Mouse (Mus musculus): ENCODE data around the gene Pigp. TPM values are rescaled to one million over a fixed set of nuclear protein-coding genes. Genes with fewer than 3 reads are reported as not detected.

The Pigp gene
- total RNA-seq, 2 experiments from 2014 or later, result 149 to 161 TPM

GRCm38 (mm10) chr16:94383277-94383676, 11.6 kb upstream of the Pigp start:
- TF ChIP-seq CTCF (IDR thresholded peaks at IDR 0.05), result no peak
- Histone ChIP-seq H3K27ac (no peak overlapping the region), H3K4me3 (no peak overlapping the region)
- intact Hi-C loops (cut with DNase I), result no loop called here
- DNase-seq, result no peak

DNA sequence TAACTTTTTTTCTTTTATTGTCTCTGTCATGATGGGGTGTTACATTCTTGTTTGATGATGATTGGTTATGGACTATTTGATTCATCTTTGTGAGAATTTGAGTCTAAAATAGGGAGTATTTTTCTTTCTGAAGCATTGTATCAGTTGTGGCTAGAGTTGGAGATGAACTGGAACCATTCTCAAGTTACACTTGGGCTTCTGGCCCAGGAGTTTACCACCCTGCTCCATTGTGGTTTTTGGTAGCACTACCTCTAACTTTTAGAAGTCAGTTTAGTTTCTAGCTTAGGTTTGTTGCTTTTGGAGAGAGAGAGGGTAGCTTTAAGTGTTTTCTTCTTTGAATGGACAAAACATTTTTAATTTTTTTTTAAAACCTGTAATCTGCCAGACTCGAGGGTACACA, 7.7 kb upstream of the Pigp start:
- no peak for DNase-seq
- Histone ChIP-seq H3K4me3 (no peak overlapping the region), H3K27ac (no peak overlapping the region)
- intact Hi-C loops (cut with DNase I), result no loop called here
- TF ChIP-seq CTCF (IDR thresholded peaks at IDR 0.05), result no peak

DNA sequence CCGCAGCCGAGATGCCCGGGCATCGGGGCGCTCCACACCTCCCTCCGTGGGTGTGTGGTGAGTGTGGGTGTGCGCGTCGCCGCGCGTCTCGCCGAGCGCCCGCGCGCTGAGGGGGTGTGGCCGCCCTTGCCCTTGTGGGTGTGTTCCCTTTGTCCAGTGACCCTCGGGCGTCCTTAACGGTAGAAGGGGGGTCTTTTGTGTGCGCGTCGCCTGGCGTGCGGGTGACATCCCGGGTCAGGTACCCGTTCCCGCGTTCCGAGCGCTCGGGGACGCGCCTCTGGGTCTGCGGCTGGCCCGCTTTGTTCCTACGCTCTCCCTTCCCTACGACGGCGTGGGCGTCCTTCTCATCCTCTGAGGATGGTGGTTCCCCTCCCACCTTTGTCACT, 734 bp downstream of the Pigp start:
- Histone ChIP-seq H3K4me3 (peak overlapping the region; percentile 91), H3K27ac (peak overlapping the region; percentile 99)
- TF ChIP-seq CTCF (IDR thresholded peaks at IDR 0.05), result no peak
- intact Hi-C loops (cut with DNase I), result loop anchor here (5.0 kb wide), 2 partner anchors 59 to 156 kb away; partner anchors contain the start of genes Hlcs and Vps26c
- peak; percentile 80 for DNase-seq

DNA sequence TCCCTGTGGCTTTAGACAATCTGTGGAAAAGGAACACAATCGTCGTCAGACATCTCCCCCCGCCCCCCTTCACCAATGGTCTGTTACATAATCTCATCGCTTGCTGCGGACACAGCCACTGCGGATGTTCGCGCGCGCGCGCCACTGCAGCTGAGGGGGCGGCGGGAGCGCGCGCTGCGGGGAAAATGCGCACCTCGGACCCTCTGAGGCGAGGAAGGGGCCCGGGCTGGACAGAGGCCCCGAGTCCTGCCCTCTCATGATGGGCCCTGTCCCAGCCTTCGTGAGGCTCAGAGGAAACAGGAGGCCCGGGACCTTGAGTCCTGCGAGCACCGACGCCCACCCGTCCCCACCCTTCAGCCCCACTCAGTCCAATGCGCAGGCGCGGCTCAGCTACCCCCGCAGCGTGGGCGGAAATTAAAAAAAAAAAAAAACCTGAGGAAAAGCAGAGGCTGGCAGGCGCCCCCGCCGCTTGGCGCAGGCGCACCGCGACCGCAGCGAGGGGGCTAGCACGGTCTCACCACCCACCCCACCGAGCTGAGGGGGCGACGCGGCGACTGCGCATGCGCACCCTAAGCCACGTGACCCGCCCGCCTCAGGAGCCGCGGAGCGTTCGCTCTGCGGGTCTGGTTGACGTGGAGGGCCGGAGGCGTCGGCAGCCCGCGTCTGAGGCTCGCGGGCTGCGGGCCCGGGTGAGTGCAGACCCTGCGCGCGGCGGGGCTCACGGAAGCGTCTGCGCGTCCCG, 1.3 kb downstream of the Pigp start, which contains the start of gene Ttc3:
Gene Ttc3 (plus strand): TSS at position 446 of the 742 bp plus-strand sequence.
- Histone ChIP-seq H3K4me3 (peak within 1 kb of the TSS; percentile 91), H3K27ac (peak within 1 kb of the TSS; percentile 99)
- TF ChIP-seq CTCF (IDR thresholded peaks at IDR 0.05), result no peak
- intact Hi-C loops (cut with DNase I), result loop anchor here (5.0 kb wide), 2 partner anchors 58 to 157 kb away; partner anchors contain the start of genes Hlcs and Vps26c
- peak; percentile 94 for DNase-seq

DNA sequence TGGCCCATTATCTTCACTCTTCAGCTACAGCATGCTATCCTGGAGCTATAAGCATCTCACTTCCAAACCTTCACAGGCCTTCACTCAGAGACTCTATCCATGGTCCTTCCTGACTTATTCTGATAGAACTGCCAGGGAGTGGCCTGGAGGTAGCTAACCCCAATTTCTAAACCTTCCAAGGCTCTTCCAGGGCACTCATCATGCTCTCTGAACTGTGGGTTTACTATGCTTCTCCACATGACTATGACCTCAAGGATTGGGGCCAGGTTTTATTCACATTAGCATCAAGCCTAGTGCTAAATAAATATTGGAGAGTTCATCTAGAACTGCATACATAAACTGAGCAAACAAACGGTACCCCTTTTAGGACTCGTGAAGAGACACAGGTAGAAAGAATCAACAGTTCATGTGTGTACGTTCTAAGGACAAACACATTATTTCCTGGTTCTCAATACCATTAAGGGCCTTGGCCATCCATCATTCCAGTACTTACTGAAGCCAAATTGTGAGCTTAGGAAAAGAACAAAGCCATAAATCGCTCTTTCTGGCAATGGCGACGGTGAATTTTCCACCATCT, 2.0 kb downstream of the Pigp start:
- intact Hi-C loops (cut with DNase I), result loop anchor here (5.0 kb wide), 2 partner anchors 57 to 158 kb away; partner anchors contain the start of genes Hlcs and Vps26c
- DNase-seq, result no peak
- peak overlapping the region; percentile 99 for H3K27ac ChIP-seq
- TF ChIP-seq CTCF (IDR thresholded peaks at IDR 0.05), result no peak
- peak overlapping the region; percentile 91 for H3K4me3 ChIP-seq

DNA sequence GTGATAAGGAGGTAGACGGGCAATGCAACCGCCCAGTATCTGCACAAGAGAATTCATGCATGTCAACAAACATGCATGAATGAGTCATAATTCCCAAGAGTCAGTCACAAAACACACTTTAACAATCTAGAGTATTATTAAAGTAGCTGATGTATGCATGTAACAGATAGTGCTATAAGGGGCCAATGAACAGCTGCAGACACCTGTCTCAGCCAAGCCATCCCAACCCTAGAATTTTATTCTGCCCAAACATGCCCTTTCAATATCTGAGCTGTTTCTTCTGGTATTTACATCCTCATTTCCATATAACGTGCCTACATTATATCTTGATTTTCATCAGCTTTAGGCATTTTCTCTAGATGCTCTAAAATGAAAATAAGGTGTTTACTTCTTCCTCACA, 6.2 kb downstream of the Pigp start:
- TF ChIP-seq CTCF (IDR thresholded peaks at IDR 0.05), result no peak
- intact Hi-C loops (cut with DNase I), result no loop called here
- Histone ChIP-seq H3K27ac (no peak overlapping the region), H3K4me3 (no peak overlapping the region)
- no peak for DNase-seq

DNA sequence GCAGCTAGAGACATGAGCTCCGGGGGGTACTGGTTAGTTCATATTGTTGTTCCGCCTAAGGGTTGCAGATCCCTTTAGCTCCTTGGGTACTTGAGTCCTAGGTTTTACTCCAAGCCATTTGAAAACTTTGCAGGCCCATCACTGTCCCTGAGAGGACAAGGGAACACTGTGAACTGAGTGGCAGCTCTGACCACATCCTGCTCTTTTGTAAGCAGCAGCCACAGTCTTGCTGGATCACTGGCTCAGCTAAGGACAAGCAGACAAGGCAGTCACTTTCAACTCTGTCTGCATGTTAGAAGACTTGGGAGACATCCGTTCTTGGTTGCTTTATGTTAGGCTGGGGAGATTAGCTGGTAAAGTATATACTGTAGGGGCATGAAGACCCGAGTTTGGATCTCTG, 7.8 kb downstream of the Pigp start:
- no peak overlapping the region for H3K27ac ChIP-seq
- TF ChIP-seq CTCF (IDR thresholded peaks at IDR 0.05), result no peak
- intact Hi-C loops (cut with DNase I), result no loop called here

GRCm38 (mm10) chr16:94362174-94362873, 9.3 kb downstream of the Pigp start:
- no peak overlapping the region for H3K4me3 ChIP-seq
- intact Hi-C loops (cut with DNase I), result no loop called here
- DNase-seq, result peak; percentile 42
- H3K27ac ChIP-seq, result no peak overlapping the region
- TF ChIP-seq CTCF (IDR thresholded peaks at IDR 0.05), result no peak

More for the DNA sequence above, 7.8 kb downstream of the Pigp start:
- DNase-seq, result no peak
- no peak overlapping the region for H3K4me3 ChIP-seq

- no peak for TF ChIP-seq CTCF (IDR thresholded peaks at IDR 0.05)
- intact Hi-C loops (cut with DNase I), result no loop called here
- Histone ChIP-seq H3K27ac (peak overlapping the region; percentile 52; the same call in 1 of the 2 replicates), H3K4me3 (no peak overlapping the region)
- no peak for DNase-seq
These were observed 10.9 kb downstream of the Pigp start for GRCm38 (mm10) chr16:94360578-94361350.

GRCm38 (mm10) chr16:94358091-94358490, 13.6 kb downstream of the Pigp start:
- no peak for TF ChIP-seq CTCF (IDR thresholded peaks at IDR 0.05)
- intact Hi-C loops (cut with DNase I), result no loop called here
- Histone ChIP-seq H3K27ac (no peak overlapping the region), H3K4me3 (no peak overlapping the region)
- no peak for DNase-seq

DNA sequence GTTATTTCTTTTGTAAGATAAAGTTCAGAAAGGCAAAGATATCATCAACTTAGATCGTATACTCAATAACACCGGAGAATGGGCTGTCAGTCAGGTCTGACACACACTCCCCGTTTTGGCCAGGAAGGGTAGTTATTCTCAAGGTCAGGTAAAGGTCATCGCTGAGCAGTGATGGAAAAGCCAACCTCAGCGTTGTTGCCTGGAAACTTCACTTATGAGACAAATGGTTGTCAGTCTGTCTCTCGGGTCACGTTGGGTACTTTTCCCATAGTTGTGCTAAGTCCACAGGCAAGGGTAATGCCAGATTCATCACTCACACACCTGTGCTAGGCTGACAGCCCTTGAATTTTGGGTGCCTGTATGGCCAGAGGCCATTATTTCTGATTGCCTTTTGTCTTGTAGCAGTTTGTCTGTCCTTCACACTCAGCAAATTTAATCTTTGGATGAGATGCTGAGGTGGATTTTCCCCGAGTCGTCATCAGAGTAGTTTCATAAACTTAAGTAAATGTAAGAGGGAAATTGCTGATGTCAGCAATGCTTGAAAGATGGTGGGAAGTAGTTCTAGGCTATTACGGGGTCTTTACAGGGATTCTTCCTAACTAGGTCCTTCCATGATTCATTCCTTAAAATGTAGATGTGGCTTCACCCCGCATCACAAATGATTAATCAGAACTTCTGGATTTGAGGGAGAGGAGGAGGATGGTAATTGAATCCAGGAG, 14.7 kb downstream of the Pigp start:
- Histone ChIP-seq H3K27ac (no peak overlapping the region), H3K4me3 (no peak overlapping the region)
- intact Hi-C loops (cut with DNase I), result no loop called here
- DNase-seq, result no peak
- no peak for TF ChIP-seq CTCF (IDR thresholded peaks at IDR 0.05)

- intact Hi-C loops (cut with DNase I), result no loop called here
- H3K4me3 ChIP-seq, result no peak overlapping the region
- no peak for DNase-seq
- no peak for TF ChIP-seq CTCF (IDR thresholded peaks at IDR 0.05)
- H3K27ac ChIP-seq, result no peak overlapping the region
These were observed 15.6 kb downstream of the Pigp start for GRCm38 (mm10) chr16:94356046-94356445.
